Mouse (Mus musculus) megakaryocyte-erythroid progenitor cell, adult 5 weeks (primary cell): ENCODE results near the gene Pear1. TPM values are rescaled to one million over a fixed set of nuclear protein-coding genes. Genes with fewer than 3 reads are reported as not detected.

Experiments used
- polyA plus RNA-seq: library from polyadenylated mRNA; stranded (reverse); fragments of >175 nt; gene quantifications from 2 replicates; pipeline ENCODE4 v1.2.3, GENCODE M21; 2012

Pear1 gene
- polyA plus RNA-seq: 49.7 and 77.3 TPM in 2 replicates

DNA sequence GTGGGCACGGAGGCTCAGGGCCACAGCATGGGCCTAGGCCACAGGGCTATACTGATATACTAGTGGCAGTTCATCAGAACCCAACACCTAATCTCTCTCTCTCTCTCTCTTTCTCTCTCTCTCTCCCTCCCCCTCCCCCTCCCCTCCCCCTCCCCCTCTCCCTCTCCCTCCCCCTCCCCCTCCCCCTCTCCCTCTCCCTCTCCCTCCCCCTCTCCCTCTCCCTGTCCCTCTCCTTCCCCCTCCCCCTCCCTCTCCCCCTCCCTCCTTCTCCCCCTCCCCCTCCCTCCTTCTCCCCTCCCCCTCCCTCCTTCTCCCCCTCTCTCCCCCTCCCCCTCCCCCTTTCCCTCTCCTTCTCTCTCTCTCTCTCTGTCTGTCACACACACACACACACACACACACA, at the start of gene Pear1:
Gene Pear1 (minus strand): TSS at position 101 of the 400 bp plus-strand sequence.

DNA sequence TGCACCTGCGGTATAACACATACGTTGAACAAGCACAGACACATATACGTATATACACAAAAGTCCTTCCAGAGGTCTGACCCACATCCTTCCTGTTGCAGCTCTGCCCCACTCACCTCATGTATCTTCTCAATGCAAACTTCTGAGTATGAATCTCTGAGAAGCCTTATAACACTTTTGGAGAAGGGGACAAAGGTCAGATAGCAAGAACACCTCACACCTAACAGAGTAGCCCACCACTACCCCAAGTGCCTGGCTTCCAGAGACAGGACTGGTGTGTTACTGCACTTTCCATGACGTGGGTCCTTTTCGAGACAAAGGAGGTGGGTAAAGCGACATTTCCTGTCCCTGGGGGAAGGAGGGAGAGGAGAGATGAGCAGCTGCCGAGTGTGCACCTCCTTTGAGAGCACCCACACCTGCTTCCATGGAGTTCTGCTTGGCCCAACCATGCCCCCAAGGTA, 22.6 kb upstream of the Pear1 start, which contains the start of gene Sh2d2a:
Gene Sh2d2a (plus strand): TSS at position 106 of the 461 bp plus-strand sequence.

DNA sequence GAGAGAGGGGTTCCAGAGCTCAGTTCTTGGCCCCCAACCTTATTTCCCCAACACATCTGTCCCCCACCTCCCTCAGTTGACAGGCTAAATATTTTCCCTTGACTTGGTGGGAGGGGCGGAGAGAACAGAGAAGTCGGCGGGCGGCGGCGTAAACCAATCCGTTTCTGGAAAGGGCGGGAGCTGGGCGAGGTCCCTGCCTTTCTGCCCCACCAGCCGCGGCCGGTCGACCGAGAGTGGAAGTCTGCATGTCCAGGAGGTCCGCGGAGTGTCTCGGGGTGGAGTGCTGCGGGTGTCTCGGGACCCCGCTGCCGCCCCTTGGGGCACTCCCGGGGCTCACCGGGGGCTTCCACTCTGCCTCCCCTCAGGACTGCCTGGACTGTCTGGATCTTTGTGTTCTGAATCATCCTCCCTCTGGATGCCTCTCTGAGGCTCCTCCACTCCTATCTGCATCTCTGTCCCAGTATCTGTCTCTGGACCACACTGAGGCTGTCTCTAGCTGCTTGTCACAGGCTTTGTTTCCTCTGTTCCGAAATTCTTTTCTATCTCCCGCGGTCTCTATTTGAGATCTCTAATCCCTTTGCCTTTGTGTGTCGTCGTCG, 27.3 kb downstream of the Pear1 start, which contains the start of gene Insrr:
Gene Insrr (plus strand): TSS at position 216 of the 599 bp plus-strand sequence.

DNA sequence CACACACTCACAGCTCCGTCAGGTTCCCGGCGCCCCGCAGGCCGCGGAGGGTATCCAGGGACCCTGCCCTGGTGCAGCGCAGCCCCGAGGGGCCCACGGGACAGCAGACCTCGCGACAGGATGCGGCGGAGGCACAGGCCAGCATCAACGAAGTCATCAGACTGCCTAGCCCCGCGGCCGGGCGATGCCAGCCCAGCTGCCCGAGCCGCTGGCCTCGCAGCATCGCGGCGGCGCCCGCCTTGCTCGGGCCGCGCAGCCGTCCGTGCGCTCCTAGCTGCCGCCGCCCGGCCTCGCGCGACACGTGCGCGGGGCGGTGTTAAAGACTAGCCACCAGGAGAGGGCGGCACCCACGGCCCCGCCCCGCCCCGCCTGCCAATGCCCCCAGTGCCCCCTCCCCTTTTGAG, 29.2 kb downstream of the Pear1 start, which contains the start of gene Ntrk1:
Gene Ntrk1 (minus strand): TSS at position 241 of the 404 bp plus-strand sequence.

DNA sequence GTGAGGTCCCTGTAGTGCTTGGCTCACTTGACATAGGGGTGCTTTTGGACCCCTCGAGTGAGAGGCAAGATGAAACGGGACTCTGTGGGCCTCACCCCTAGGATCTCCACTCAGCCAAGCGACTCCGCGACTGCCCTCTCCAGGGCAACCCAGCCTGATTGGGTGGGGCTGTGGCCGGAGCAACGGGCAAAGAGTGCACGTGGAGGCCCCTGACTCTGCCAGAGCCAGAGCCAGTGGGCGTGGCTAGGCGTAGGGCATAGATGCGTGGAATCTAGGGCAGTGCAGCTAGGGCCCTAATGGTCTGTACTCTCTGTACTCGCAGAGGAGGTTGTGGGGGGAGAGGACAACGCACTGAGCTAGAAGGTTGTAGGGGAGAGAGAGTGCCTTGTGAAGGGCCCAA, 75.7 kb downstream of the Pear1 start, which contains the start of gene Lrrc71:
Gene Lrrc71 (minus strand): TSS at position 195 of the 400 bp plus-strand sequence.

Other genes with a start within 250 kb of the Pear1 start
- 4.5 and 4.6 TPM in 2 replicates for gene Arhgef11, start 206.7 kb downstream of the Pear1 start, polyA plus RNA-seq
- 0.12 and 0.28 TPM in 2 replicates for gene Lrrc71, start 75.7 kb downstream of the Pear1 start, polyA plus RNA-seq
- gene Ntrk1, start 29.1 kb downstream of the Pear1 start, polyA plus RNA-seq: not detected in 2 replicates
- 0.03 and 0.28 TPM in 2 replicates for gene Insrr, start 27.4 kb downstream of the Pear1 start, polyA plus RNA-seq
- 2.7 and 4.9 TPM in 2 replicates for gene Sh2d2a, start 22.4 kb upstream of the Pear1 start, polyA plus RNA-seq
- gene Prcc, start 61.3 kb upstream of the Pear1 start, polyA plus RNA-seq: 82.0 and 91.6 TPM in 2 replicates
- 990 and 1,680 TPM in 2 replicates for gene Hdgf, start 82.0 kb upstream of the Pear1 start, polyA plus RNA-seq
- gene Mrpl24, start 95.2 kb upstream of the Pear1 start, polyA plus RNA-seq: 15.6 and 19.0 TPM in 2 replicates
- gene Isg20l2, start 106.0 kb upstream of the Pear1 start, polyA plus RNA-seq: 12.1 TPM in 2 replicates
- gene Rrnad1, start 106.4 kb upstream of the Pear1 start, polyA plus RNA-seq: 22.8 and 28.5 TPM in 2 replicates
- 0.45 TPM in 1 of 2 replicates, not detected in the other for gene Crabp2, start 124.4 kb upstream of the Pear1 start, polyA plus RNA-seq
- 0.15 and 0.16 TPM in 2 replicates for gene Nes, start 146.8 kb upstream of the Pear1 start, polyA plus RNA-seq
- not detected in 2 replicates for gene Bcan, start 175.9 kb upstream of the Pear1 start, polyA plus RNA-seq
- not detected in 2 replicates for gene Hapln2, start 203.3 kb upstream of the Pear1 start, polyA plus RNA-seq
- gene Gpatch4, start 218.8 kb upstream of the Pear1 start, polyA plus RNA-seq: 30.3 and 52.8 TPM in 2 replicates
- 74.1 and 77.0 TPM in 2 replicates for gene Naxe, start 234.2 kb upstream of the Pear1 start, polyA plus RNA-seq